Mouse (Mus musculus) embryonic fibroblast, embryonic 13.5 days (primary cell): ENCODE measurements around the gene Cphx3. TPM values are rescaled to one million over a fixed set of nuclear protein-coding genes. Genes with fewer than 3 reads are reported as not detected.
"Not testable (repeated sequence)": the region's sequence is repeated elsewhere in the genome, so short reads cannot be mapped to it uniquely, and the experiment has no call there.

ENCODE experiments used
- H3K27ac ChIP-seq: 2 replicates; pipeline ENCODE4 v1.5.1; 2012; ENCODE audit warnings: low read length, control low read depth, inconsistent platforms; ENCODE audit not compliant: insufficient read depth
- H3K4me1 ChIP-seq: 2 replicates; pipeline ENCODE4 v1.6.1; 2011; ENCODE audit warnings: low read length; ENCODE audit not compliant: control insufficient read depth, insufficient read depth
- H3K4me3 ChIP-seq: 2 replicates; pipeline ENCODE4 v1.5.1; 2011; ENCODE audit warnings: mild to moderate bottlenecking, control low read depth, low read length; ENCODE audit not compliant: insufficient read depth
- polyA plus RNA-seq: library from polyadenylated mRNA; stranded (reverse); fragments of >200 nt; gene quantifications from 2 replicates; pipeline ENCODE4 v1.2.4, GENCODE M21; 2011; ENCODE audit warnings: low read depth; ENCODE audit not compliant: missing spikeins, insufficient read length

Cphx3 gene
- polyA plus RNA-seq, 1 experiment: not detected

DNA sequence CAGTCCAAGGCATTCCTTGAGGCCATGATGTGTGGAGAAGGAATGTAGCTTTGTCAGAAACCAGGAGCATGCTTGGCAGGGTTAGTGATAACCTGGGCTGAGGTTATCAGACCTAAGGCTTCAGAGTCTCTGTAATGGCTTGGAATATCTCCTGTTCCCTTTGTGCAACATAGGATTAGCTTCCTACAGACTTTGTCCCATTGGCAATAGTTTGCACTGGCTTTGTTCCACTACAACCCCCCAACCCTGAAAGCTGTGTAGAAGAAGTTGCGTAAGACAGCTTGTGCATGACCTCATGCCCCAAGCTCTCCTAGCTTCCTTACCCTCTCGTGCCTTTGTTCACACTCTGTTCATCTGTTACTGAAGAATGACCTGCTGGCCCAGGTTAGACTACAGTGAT lies 155.1 kb downstream of the Cphx3 start:
- not testable (repeated sequence) for H3K4me1 ChIP-seq, H3K4me3 ChIP-seq, H3K27ac ChIP-seq

GRCm38 (mm10) chr14:26257756-26258617 lies 175.9 kb downstream of the Cphx3 start, which contains the start of gene Duxbl3:
TSS of gene Duxbl3 (plus strand) at chr14:26257962.
- H3K4me3 ChIP-seq, H3K4me1 ChIP-seq, H3K27ac ChIP-seq: not testable (repeated sequence)

DNA sequence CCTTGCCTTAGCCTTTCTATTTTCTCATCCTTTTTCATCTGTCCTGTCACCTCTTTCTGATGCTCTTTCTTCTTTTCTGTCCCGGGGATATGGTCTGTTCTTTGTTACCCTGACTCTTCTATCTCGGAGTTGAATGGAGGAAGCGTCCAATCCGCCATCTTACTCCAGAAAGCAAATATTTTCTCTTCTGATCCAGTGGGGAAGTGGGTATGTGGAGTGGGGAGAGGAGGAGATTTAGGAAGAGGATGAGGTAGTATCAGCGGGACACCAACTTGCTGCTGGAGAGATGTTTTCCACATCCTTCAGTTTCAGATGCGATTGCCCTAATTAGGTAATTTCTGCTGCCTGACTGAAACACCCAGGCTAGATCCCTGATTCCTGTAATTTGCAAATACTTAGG lies 176.6 kb downstream of the Cphx3 start:
- not testable (repeated sequence) for H3K4me1 ChIP-seq

More for the DNA sequence above, 176.6 kb downstream of the Cphx3 start:
- H3K27ac ChIP-seq, H3K4me3 ChIP-seq: not testable (repeated sequence)

Other genes with a start within 250 kb of the Cphx3 start
- gene Anxa11, start 240.1 kb upstream of the Cphx3 start, polyA plus RNA-seq: 29.5 and 31.7 TPM in 2 replicates
- 1.9 and 4.5 TPM in 2 replicates for gene Plac9a, start 179.2 kb upstream of the Cphx3 start, polyA plus RNA-seq
- gene Tmem254a, start 154.6 kb upstream of the Cphx3 start, polyA plus RNA-seq: 0.68 and 4.0 TPM in 2 replicates
- gene Cphx1, start 144.0 kb upstream of the Cphx3 start, polyA plus RNA-seq: not detected in 2 replicates
- 0.22 and 1.2 TPM in 2 replicates for gene Duxbl1, start 103.7 kb upstream of the Cphx3 start, polyA plus RNA-seq
- gene Gm9780, start 39.6 kb upstream of the Cphx3 start, polyA plus RNA-seq: 0.93 and 0.99 TPM in 2 replicates
- gene Tmem254c, start 14.9 kb upstream of the Cphx3 start, polyA plus RNA-seq: 9.6 and 18.9 TPM in 2 replicates
- not detected in 2 replicates for gene Cphx2, start 781 bp upstream of the Cphx3 start, polyA plus RNA-seq
- not detected in 2 replicates for gene Duxbl2, start 36.1 kb downstream of the Cphx3 start, polyA plus RNA-seq
- gene Plac9b, start 100.2 kb downstream of the Cphx3 start, polyA plus RNA-seq: 12.0 and 12.2 TPM in 2 replicates
- 16.4 and 21.7 TPM in 2 replicates for gene Tmem254b, start 124.7 kb downstream of the Cphx3 start, polyA plus RNA-seq
- 0.47 TPM in 1 of 2 replicates, not detected in the other for gene Duxbl3, start 175.7 kb downstream of the Cphx3 start, polyA plus RNA-seq